Mouse (Mus musculus): ENCODE data around the gene Gm11555. TPM values are rescaled to one million over a fixed set of nuclear protein-coding genes. Genes with fewer than 3 reads are reported as not detected.
"Not testable (repeated sequence)": the region's sequence is repeated elsewhere in the genome, so short reads cannot be mapped to it uniquely, and the experiment has no call there.

Gene Gm11555
- not detected in 2 replicates for polyA plus RNA-seq (2016; fragmentation: Nextera tagmentation; extraction: Ambion mirVana)

GRCm38 (mm10) chr11:99650136-99650535, at the start of gene Gm11555:
Gene Gm11555 (minus strand): TSS chr11:99650236.
- 82% methylated on average over 2 of the region's 2 CpGs for WGBS
- H3K9me3 ChIP-seq = no peaks in the 10 kb centered on the region
- no peaks in the 10 kb centered on the region for H3K27me3 ChIP-seq (replicated peaks; ENCODE audit: low read depth, poor library complexity, severe bottlenecking)
- H3K4me3 ChIP-seq = no peak within 1 kb of the TSS
- no peaks in the 10 kb centered on the region for H3K4me1 ChIP-seq
- no peaks in the 10 kb centered on the region for H3K36me3 ChIP-seq (replicated peaks)
- no peak for DNase-seq (ENCODE audit: low spot score)
- no peak within 1 kb of the TSS for H3K27ac ChIP-seq (replicated peaks)

DNA sequence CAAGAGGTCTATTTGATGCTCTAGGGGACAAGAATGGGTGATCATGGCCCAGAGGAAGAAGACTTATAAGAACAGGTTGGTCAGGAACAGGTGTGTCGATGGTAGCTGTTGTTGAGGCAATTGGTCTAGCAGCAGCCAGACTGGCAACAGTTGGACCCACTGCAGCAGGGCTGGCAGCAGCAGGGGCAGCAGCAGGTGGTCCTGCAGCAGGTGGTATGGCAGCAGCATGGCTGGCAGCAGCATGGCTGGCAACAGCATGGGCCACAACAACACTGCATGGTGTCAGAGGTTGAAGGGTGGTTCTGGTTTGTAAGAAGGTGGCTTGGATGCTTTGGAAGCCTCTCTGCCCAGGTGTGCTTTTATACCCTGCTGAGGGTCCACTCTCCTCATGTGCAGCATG, 40.4 kb upstream of the Gm11555 start, which contains the start of gene Gm14190:
Gene Gm14190 (minus strand): TSS at position 278 of the 400 bp plus-strand sequence.
- no peaks in the 10 kb centered on the region for H3K27me3 ChIP-seq (replicated peaks; ENCODE audit: low read depth, poor library complexity, severe bottlenecking)
- H3K4me3 ChIP-seq = no peak within 1 kb of the TSS
- no peaks in the 10 kb centered on the region for H3K9me3 ChIP-seq
- no peaks in the 10 kb centered on the region for H3K36me3 ChIP-seq (replicated peaks)
- WGBS = 87% methylated on average over 1 of the region's 1 CpGs
- H3K4me1 ChIP-seq = no peaks in the 10 kb centered on the region
- no peak within 1 kb of the TSS for H3K27ac ChIP-seq (replicated peaks)
- DNase-seq (ENCODE audit: low spot score) = no peak

DNA sequence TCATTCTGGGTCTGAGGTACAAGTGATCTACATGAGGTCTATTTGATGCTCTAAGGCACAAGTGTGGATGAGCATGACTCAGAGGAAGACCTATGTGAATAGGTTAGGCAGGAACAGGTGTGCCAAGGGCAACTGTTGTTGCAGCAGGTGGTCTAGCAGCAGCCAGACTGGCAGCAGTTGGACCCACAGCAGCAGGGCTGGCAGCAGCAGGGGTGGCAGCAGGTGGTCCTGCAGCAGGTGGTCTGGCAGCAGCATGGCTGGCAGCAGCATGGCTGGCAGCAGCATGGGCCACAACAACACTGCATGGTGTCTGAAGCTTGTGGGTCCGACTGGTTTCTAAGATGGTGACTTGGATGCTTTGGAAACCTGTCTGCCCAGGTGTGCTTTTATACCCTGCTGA, 35.2 kb upstream of the Gm11555 start:
- not testable (repeated sequence) for H3K4me1 ChIP-seq; H3K36me3 ChIP-seq (replicated peaks); H3K9me3 ChIP-seq; H3K4me3 ChIP-seq; DNase-seq (ENCODE audit: low spot score); H3K27ac ChIP-seq (replicated peaks); H3K27me3 ChIP-seq (replicated peaks; ENCODE audit: low read depth, poor library complexity, severe bottlenecking)
- 74% methylated on average over 1 of the region's 1 CpGs for WGBS

GRCm38 (mm10) chr11:99683481-99683880, 33.4 kb upstream of the Gm11555 start:
- H3K9me3 ChIP-seq = no peaks in the 10 kb centered on the region
- no peak for DNase-seq (ENCODE audit: low spot score)
- no peak overlapping the region for H3K4me3 ChIP-seq
- 81% methylated on average over 2 of the region's 2 CpGs for WGBS
- no peaks in the 10 kb centered on the region for H3K4me1 ChIP-seq
- H3K36me3 ChIP-seq (replicated peaks) = no peaks in the 10 kb centered on the region
- H3K27me3 ChIP-seq (replicated peaks; ENCODE audit: low read depth, poor library complexity, severe bottlenecking) = no peaks in the 10 kb centered on the region
- no peak overlapping the region for H3K27ac ChIP-seq (replicated peaks)

- no peaks in the 10 kb centered on the region for H3K36me3 ChIP-seq (replicated peaks)
- no peaks in the 10 kb centered on the region for H3K9me3 ChIP-seq
- H3K4me3 ChIP-seq = no peak within 1 kb of the TSS
- H3K4me1 ChIP-seq = no peaks in the 10 kb centered on the region
- no peak within 1 kb of the TSS for H3K27ac ChIP-seq (replicated peaks)
- no peak for DNase-seq (ENCODE audit: low spot score)
- no peaks in the 10 kb centered on the region for H3K27me3 ChIP-seq (replicated peaks; ENCODE audit: low read depth, poor library complexity, severe bottlenecking)
Observed at GRCm38 (mm10) chr11:99665860-99666259, 15.8 kb upstream of the Gm11555 start, which contains the start of gene Krtap4-6. Gene Krtap4-6 (minus strand): TSS chr11:99665960.

GRCm38 (mm10) chr11:99662802-99663201, 12.8 kb upstream of the Gm11555 start:
- no peaks in the 10 kb centered on the region for H3K4me1 ChIP-seq
- no peaks in the 10 kb centered on the region for H3K36me3 ChIP-seq (replicated peaks)
- no peak for DNase-seq (ENCODE audit: low spot score)
- WGBS = 89% methylated on average over 10 of the region's 10 CpGs
- H3K9me3 ChIP-seq = no peaks in the 10 kb centered on the region
- no peak overlapping the region for H3K27ac ChIP-seq (replicated peaks)
- H3K27me3 ChIP-seq (replicated peaks; ENCODE audit: low read depth, poor library complexity, severe bottlenecking) = no peaks in the 10 kb centered on the region
- H3K4me3 ChIP-seq = no peak overlapping the region

DNA sequence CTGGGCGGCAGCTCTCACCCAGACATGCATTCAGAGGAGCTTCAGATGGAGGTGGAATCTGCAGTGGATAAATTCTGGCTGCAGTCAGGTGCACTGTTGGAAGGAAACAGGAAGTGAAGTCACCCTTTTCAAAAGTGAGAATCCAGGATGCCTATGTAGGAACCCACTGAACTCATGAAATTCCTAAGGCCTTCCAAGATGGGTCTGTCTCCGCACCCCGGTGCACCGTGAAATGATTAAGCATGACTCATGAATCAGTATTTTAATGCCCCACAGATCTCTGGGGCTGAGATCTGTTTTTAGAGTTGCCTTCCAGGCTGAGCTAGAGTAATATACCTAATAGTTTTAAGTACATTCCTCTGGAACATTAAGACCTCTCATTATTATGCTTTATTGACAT, 9.2 kb upstream of the Gm11555 start:
- Histone ChIP-seq H3K27ac (replicated peaks) (no peak overlapping the region), H3K9me3 (no peaks in the 10 kb centered on the region), H3K4me3 (no peak overlapping the region), H3K36me3 (replicated peaks) (no peaks in the 10 kb centered on the region), H3K4me1 (no peaks in the 10 kb centered on the region), H3K27me3 (replicated peaks; ENCODE audit: low read depth, poor library complexity, severe bottlenecking) (no peaks in the 10 kb centered on the region)
- no peak for DNase-seq (ENCODE audit: low spot score)
- 86% methylated on average over 4 of the region's 4 CpGs for WGBS

DNA sequence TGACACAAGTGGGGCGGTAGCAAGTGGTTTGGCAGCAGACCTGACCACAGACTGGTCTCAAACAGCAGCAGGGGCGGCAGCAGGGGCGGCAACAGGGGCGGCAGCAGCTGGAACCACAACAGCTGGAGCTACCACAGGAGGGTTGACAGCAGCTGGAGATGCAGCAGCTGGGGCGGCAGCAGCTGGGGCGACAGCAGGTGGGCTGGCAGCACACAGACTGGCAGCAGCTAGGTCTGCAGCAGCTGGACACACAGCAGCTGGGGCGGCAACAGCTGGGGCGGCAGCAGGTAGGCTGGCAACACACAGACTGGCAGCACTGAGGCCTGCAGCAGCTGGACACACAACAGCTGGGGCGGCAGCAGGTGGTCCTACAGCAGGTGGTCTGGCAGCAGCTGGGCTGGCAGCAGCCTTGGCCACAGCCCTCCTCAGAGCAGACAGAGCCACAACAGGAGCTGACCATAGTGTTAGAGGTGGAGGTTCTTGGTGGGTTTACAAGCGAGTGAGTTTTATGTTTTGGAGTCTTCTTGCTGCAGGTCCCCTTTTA, 8.5 kb upstream of the Gm11555 start, which contains the start of gene Gm11563:
Gene Gm11563 (minus strand): TSS at position 494 of the 544 bp plus-strand sequence.
- not testable (repeated sequence) for H3K4me3 ChIP-seq; H3K9me3 ChIP-seq; H3K36me3 ChIP-seq (replicated peaks); H3K27ac ChIP-seq (replicated peaks); H3K4me1 ChIP-seq; H3K27me3 ChIP-seq (replicated peaks; ENCODE audit: low read depth, poor library complexity, severe bottlenecking); DNase-seq (ENCODE audit: low spot score)
- 60% methylated on average over 10 of the region's 10 CpGs for WGBS

- WGBS = 54% methylated on average over 5 of the region's 5 CpGs
- H3K4me1 ChIP-seq = no peaks in the 10 kb centered on the region
- H3K27me3 ChIP-seq (replicated peaks; ENCODE audit: low read depth, poor library complexity, severe bottlenecking) = no peaks in the 10 kb centered on the region
- no peak for DNase-seq (ENCODE audit: low spot score)
- H3K9me3 ChIP-seq = no peaks in the 10 kb centered on the region
- H3K27ac ChIP-seq (replicated peaks) = no peak overlapping the region
- H3K4me3 ChIP-seq = no peak overlapping the region
- H3K36me3 ChIP-seq (replicated peaks) = no peaks in the 10 kb centered on the region
Observed at GRCm38 (mm10) chr11:99657051-99657450, 7.0 kb upstream of the Gm11555 start.

- Histone ChIP-seq H3K27ac (replicated peaks) (no peak overlapping the region), H3K36me3 (replicated peaks) (no peaks in the 10 kb centered on the region), H3K9me3 (no peaks in the 10 kb centered on the region), H3K4me3 (no peak overlapping the region), H3K27me3 (replicated peaks; ENCODE audit: low read depth, poor library complexity, severe bottlenecking) (no peaks in the 10 kb centered on the region; the same call in 1 of the 2 replicates), H3K4me1 (no peaks in the 10 kb centered on the region)
- 82% methylated on average over 15 of the region's 15 CpGs for WGBS
- DNase-seq (ENCODE audit: low spot score) = no peak
Observed at GRCm38 (mm10) chr11:99646444-99646843, 3.6 kb downstream of the Gm11555 start.

DNA sequence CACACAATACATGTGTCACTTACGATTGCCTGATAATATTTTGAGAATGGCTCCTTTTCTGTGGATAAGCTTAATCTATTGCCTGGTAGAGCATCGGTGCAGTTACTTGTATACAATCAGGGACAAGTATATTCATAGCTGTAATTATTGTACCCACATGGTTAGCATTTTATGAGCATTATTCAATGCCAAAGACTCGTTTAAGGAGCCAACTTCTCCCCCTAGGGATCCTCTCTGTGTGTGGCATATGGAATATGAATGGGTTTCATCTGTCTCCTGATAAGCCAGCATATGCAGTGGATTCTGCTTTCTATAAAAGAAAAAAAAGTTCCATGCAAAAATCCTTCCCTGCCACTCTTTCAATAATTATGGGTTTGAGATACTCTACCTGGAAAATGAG, 5.7 kb downstream of the Gm11555 start:
- Histone ChIP-seq H3K36me3 (replicated peaks) (no peaks in the 10 kb centered on the region), H3K4me1 (no peaks in the 10 kb centered on the region), H3K4me3 (no peak overlapping the region), H3K9me3 (no peaks in the 10 kb centered on the region), H3K27me3 (replicated peaks; ENCODE audit: low read depth, poor library complexity, severe bottlenecking) (no peaks in the 10 kb centered on the region; the same call in 1 of the 2 replicates), H3K27ac (replicated peaks) (no peak overlapping the region)
- no peak for DNase-seq (ENCODE audit: low spot score)
- 85% methylated on average over 3 of the region's 3 CpGs for whole genome bisulfite sequencing

DNA sequence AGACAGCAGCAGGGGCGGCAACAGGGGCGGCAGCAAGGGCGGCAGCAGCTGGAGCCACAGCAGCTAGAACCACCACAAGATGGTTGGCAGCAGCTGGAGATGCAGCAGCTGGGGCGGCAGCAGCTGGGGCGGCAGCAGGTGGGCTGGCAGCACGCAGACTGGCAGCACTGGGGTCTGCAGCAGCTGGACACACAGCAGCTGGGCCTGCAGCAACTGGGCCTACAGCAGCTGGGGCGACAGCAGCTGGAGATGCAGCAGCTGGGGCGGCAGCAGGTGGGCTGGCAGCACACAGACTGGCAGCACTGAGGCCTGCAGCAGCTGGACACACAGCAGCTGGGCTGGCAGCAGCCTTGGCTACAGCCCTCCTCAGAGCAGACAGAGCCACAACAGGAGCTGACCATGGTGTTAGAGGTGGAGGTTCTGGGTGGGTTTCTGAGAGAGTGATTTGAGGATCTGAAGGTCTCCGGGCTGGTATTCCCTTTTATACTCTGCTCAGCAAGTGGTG, 6.3 kb downstream of the Gm11555 start, which contains the start of gene Krtap4-7:
Gene Krtap4-7 (minus strand): TSS at position 455 of the 505 bp plus-strand sequence.
- not testable (repeated sequence) for H3K9me3 ChIP-seq; H3K27me3 ChIP-seq (replicated peaks; ENCODE audit: low read depth, poor library complexity, severe bottlenecking); H3K4me1 ChIP-seq; DNase-seq (ENCODE audit: low spot score); H3K4me3 ChIP-seq; H3K27ac ChIP-seq (replicated peaks); H3K36me3 ChIP-seq (replicated peaks)
- 86% methylated on average over 9 of the region's 9 CpGs for WGBS

GRCm38 (mm10) chr11:99640926-99641325, 9.1 kb downstream of the Gm11555 start:
- H3K27me3 ChIP-seq (replicated peaks; ENCODE audit: low read depth, poor library complexity, severe bottlenecking) = no peaks in the 10 kb centered on the region; the same call in 1 of the 2 replicates
- no peak overlapping the region for H3K4me3 ChIP-seq
- H3K27ac ChIP-seq (replicated peaks) = no peak overlapping the region
- no peak for DNase-seq (ENCODE audit: low spot score)
- H3K4me1 ChIP-seq = no peaks in the 10 kb centered on the region
- H3K9me3 ChIP-seq = no peaks in the 10 kb centered on the region
- WGBS = 42% methylated on average over 1 of the region's 1 CpGs
- no peaks in the 10 kb centered on the region for H3K36me3 ChIP-seq (replicated peaks)
